Mouse (Mus musculus): ENCODE results near the gene Lgmn.

The Lgmn gene

DNA sequence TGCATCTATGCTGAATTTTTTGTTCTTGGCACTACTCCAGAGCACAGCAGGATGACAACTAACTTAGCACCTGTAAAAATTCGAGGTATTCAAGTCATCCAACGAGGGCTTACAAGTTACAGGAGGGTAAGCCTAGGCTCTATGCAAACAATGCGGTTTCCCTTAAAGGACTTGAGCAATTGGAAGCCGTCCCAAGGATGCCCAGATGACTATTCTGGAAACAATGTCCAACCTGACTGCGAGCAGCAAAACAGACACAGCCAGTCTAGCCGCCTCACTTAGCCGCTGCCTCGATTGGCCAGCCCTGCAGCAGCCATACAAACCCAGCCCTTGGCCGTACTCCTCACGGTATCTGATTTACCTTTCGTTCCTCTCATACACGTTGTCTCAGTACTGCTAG, 7.4 kb downstream of the Lgmn start:
- no peak for DNase-seq

DNA sequence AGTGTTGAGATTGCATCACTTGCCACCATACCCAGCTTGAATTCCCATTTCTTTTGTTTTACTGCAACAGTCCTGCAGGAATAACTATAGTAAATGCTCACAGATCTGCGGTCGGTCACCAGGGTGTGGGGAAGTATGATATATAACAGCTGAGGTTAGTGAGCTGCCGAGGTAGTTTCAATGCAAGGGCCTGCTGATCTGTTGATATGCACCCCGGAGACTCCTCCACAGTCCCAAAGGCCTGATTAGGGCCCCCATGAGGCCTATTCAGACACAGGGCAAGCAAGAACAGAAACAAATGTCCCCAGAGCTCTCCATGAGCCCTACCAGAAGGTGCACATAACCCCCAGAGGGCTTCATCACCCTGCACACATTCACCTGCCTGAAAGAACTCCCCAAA, 9.4 kb downstream of the Lgmn start:
- DNase-seq = no peak

DNA sequence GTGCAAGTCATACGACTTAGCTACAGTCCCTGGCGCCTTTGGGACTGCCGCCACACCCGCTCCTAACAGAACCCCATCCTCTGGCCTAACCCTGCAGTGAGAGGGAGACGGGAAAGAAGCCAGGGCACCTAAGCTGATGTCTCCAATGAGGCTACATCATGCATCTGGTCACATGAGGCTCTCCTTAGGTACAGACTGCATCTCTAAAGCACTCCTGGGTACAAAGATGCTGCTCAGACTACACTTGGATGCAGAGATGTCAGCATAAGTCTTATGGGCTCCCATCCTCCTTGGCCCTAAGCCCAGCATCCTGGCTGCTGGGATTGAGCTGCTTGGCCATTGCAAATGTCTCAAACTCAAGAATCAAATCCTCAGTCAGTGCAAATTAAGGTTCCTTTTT, 10.0 kb downstream of the Lgmn start:
- DNase-seq = no peak

- no peak for DNase-seq
Observed at GRCm38 (mm10) chr12:102426285-102426684, 13.3 kb downstream of the Lgmn start.

GRCm38 (mm10) chr12:102425048-102425578, 14.5 kb downstream of the Lgmn start:
- DNase-seq = peak; percentile 33

DNA sequence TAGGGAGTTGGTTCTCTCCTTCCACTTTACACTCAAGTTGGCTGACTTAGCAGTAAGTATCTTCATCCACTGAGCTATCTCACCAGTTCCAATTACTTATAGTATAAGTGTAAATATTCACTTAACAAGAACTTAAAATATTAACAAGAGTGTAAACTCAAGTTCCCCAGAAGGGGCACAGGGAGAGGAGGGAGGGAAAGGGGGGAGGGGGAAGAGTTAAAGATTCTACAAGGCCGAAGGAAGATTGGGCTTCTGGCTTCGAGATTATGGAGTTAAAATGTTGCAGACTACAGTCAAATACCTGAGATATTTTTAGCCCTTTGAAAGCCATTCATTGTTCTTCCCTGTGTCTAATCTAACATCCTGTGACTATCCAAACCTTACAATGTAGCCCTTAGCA, 15.2 kb downstream of the Lgmn start:
- DNase-seq = no peak

GRCm38 (mm10) chr12:102423625-102424024, 16.0 kb downstream of the Lgmn start:
- DNase-seq = no peak

DNA sequence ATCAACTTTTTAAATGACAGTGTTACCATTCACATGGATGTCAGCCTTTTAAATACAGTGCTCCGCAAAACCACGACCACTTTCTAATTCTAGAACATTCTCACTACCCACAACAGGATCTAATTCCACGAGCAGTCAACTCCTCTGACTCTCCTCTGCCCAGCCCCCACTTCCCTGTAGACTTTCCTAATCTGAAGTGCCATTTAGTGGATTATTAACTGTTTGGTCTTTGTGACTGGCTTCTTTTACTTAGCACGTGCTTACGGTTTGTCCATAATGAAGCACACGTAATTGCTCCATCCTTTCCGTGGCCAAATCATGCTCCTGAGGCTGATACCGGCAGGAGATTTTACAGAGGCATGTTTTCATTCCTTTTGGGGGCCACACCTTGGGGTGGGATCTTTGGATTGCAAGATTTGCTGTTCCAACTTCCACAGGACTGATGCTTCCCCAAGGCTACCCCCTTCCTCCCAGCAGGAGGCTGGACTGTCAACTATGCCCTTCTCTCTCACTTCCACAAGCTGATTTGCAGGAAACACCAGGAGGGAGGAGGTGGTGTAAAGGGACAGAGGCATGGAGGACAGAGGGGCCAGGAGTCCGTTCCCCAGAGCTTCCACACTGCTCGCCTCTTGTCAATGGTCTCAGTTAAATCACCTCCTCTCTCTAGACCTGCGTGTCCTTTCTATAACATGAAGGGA, 16.8 kb downstream of the Lgmn start:
- no peak for DNase-seq

DNA sequence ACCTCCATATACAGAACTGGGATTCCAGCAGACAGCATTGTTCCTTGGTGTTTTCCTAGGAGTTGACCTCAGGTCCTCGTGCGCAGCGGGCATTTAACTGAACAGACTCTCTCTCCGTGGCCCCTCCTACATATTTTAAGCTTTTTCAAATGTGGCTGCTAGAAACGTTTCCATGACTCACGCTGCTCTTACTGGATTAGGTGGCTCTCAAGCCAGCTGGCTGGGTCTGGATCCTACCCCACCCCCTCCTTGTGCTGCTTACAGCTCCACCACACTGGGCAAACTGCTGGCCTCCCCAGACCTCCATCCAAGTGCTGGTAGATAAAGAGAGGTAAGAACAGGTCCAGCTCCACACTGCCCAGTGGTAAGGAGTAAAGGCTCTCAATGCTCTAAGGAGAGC, 17.5 kb downstream of the Lgmn start:
- no peak for DNase-seq

- no peak for DNase-seq
Observed at GRCm38 (mm10) chr12:102420168-102420890, 19.3 kb downstream of the Lgmn start.

GRCm38 (mm10) chr12:102419544-102419943, 20.1 kb downstream of the Lgmn start:
- DNase-seq = no peak

GRCm38 (mm10) chr12:102417701-102418100, 21.9 kb downstream of the Lgmn start:
- DNase-seq = no peak

GRCm38 (mm10) chr12:102416955-102417510, 22.6 kb downstream of the Lgmn start:
- DNase-seq = no peak

DNA sequence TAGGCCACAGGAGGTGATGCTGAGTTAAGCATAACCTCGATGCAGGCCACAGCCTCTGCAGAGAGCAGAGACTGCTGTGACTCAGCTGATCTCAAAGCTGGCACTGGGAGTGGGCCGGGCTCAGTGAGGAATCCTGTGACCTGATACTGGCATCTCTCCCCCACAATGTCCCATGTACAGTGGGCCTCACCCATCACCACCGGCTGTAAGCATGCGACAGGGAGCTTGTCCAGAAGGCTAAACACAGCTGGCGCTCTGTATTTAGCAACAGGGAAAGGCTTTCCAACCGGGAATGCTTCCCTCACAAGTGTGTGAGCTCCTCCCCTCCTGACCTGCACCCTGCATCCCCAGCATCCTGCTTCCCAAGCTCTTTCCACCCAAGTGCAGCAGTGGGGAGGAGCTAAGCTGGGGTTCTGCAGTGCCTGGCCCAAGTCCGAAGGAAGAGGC, 23.2 kb downstream of the Lgmn start:
- DNase-seq = no peak

DNA sequence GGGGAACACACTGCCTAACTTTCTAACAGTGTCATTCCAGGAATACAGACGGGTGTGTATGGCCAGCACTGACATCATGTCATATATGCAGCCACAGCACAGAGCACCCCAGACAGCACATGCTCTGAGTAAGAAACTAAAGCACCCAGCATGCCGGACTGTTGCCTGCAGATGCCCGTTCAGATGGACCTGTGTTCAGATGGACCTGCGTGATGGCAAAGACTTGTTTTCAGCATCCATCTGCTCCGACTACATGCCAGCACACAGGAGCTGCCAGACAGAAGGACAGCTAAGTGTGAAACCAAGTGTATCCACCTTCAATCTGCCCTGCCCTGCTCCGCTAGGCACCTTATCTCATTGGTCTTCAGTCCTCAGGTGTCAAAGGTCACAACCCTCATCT, 24.9 kb downstream of the Lgmn start:
- DNase-seq = no peak

DNA sequence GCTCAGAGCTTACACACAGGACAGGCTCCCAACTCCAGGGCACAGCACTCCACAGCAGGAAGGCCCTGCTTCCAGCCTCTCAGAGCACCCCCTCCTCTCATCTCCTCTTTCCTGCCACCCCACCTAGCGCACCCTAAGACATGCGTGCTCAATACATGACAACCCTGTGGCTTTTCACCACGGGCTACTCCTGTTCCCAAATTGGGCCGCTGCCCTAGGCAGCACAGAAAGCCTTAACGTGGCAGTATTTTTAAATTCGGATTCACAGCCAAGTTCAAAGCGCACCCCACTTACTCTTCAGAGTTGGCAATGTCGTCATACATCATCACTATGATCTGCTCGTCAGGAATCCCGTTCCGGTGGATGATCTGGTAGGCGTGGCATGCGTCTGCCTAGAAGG, 26.4 kb downstream of the Lgmn start:
- DNase-seq = no peak

DNA sequence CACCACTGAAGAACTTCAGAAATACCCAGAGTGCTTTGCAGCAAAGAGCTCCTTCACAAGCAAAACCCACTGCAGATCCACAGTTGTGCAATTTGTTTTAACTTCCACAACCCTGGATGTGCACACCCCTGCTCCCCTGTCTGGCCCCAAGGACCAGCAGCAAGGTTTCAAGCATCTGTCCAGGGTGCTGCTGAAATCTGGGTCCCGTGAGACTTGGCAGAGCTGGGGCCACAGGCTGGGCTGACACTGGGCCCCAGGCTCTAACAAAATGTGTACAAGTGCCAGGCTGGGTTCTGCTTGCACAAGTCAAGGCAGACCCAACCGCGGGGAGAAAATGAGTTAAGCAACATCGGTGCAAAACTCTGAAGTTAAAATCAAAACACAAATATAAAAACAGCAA, 41.0 kb downstream of the Lgmn start:
- no peak for DNase-seq

- DNase-seq = no peak
Observed at GRCm38 (mm10) chr12:102395998-102396991, 43.3 kb downstream of the Lgmn start.

DNA sequence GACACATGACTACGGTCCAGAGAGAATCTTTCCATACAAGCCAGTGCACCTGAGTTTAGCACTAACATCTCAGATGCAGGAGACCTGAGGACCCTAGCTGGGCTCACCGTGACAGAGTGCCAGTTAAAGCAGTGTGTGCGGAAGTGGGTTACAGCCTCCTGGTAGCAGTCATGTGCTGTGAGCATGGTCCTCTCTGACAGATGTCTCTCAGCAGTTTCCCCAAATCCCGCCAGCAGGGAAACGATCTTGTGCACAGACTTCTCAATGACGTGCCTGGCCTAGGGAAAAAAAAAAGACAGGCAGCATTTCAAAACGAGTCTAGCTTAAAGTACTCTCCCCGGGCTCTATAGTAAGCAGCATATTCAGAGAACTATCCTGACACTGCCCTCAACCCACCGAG, 44.1 kb downstream of the Lgmn start:
- DNase-seq = no peak

DNA sequence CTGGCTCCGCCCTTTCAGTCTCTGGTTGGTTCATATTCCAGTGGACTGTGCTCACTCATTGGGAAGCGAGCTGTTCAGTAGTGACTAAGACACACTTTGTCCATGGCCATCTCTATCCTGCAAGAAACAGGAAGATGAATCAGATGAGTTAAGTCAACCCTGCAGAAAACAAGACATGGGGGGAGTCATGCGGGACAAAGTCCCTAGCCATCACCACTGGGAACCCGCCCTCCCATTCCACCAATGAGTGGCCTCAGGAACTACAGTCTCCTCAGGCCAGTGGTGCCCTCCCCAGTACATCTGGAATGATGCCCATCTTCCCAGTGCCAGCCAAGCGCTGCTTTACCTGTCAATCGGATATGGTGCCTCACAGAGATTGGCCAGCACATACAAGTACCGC, 45.1 kb downstream of the Lgmn start:
- DNase-seq = no peak

GRCm38 (mm10) chr12:102391982-102392381, 47.6 kb downstream of the Lgmn start:
- peak; percentile 33 for DNase-seq

GRCm38 (mm10) chr12:102391109-102391508, 48.5 kb downstream of the Lgmn start:
- no peak for DNase-seq

DNA sequence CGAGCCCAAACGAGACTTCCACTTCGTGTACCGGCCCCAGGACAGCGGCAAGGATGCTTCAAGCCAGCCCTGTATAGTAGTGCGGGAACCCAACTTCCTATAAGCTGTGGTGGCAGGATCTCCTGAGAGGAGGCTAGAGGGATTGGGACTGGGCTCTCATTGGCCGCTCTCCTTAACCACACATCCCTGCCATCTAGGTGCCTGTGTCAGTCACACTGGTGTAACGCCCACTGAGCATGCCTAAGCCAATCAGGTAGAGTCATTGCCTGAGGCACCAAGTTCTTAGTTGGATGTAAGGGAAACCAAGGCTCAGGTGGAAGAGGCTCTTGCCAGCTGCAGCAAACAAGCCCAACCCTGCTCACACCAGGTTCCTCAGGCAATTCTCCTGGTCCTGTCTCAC, 49.6 kb downstream of the Lgmn start:
- DNase-seq = no peak
